Mouse (Mus musculus) liver, adult 2 months (tissue): ENCODE results near the gene Emc10.

Experiments used
- CTCF ChIP-seq: fragments of 200-500 bp; IDR thresholded peaks from 2 replicates; pipeline ENCODE4 v1.5.1; 2011; ENCODE audit warnings: low read depth, low read length, control low read depth
- POLR2A ChIP-seq: fragments of 200-500 bp; IDR thresholded peaks from 2 replicates; pipeline ENCODE4 v1.6.1; 2011; ENCODE audit warnings: low read length, control low read depth; ENCODE audit not compliant: insufficient read depth; ENCODE audit errors: extremely low read depth

GRCm38 (mm10) chr7:44482836-44483435, 13.4 kb downstream of the Emc10 start:
- TF ChIP-seq CTCF (no peak), POLR2A (no peak)
